17 mouse cellular contexts compared by ENCODE assay signal in genomic region chr15:86129036-86129435, GRCm38 (mm10).
"Had no signal": no experiment of that assay in that cellular context is flagged by ENCODE, and none has a peak within 500 bp of the region (broad histone marks: within the 10 kb centered on the region; RNA-seq: fewer than 3 reads in every experiment).

No protein-coding gene starts in this region.

- H3K4me1 ChIP-seq: stomach, embryonic 15.5 days had no signal

- H3K27ac ChIP-seq: kidney, embryonic 15.5 days; left cerebral cortex, adult 2 months; liver, embryonic 13.5 days; stomach, embryonic 15.5 days had no signal

- H3K27me3 ChIP-seq: kidney, embryonic 15.5 days; liver, embryonic 13.5 days; stomach, embryonic 15.5 days had no signal

- H3K4me3 ChIP-seq: kidney, embryonic 15.5 days; left cerebral cortex, adult 2 months; liver, embryonic 13.5 days; myocyte; stomach, embryonic 15.5 days had no signal

- DNase-seq: kidney, adult 8-10 months; kidney, postnatal 10 days; kidney, postnatal 36 days; layer of hippocampus, postnatal 36 days; liver, embryonic 13.5 days; lung, adult 2 months; lung, postnatal 14 days; lung, postnatal 4 days; midbrain, embryonic 14.5 days; right cerebral cortex, postnatal 14 days; right cerebral cortex, postnatal 4 days; thymus, postnatal 25 days had no signal

- H3K9ac ChIP-seq: kidney, embryonic 15.5 days; liver, embryonic 13.5 days; stomach, embryonic 15.5 days had no signal

- H3K9me3 ChIP-seq: kidney, embryonic 15.5 days; liver, embryonic 13.5 days; stomach, embryonic 15.5 days had no signal

- H3K4me2 ChIP-seq: kidney, embryonic 15.5 days; liver, embryonic 13.5 days; midbrain, embryonic 11.5 days; stomach, embryonic 15.5 days had no signal
